Mouse (Mus musculus): Measurements from ENCODE around the gene Mettl21a. TPM values are rescaled to one million over a fixed set of nuclear protein-coding genes. Genes with fewer than 3 reads are reported as not detected.
"Not testable (repeated sequence)": the region's sequence is repeated elsewhere in the genome, so short reads cannot be mapped to it uniquely, and the experiment has no call there.

Mettl21a gene
- total and polyA plus RNA-seq, 3 experiments, result 18.4 to 38.8 (median 25.7) TPM

DNA sequence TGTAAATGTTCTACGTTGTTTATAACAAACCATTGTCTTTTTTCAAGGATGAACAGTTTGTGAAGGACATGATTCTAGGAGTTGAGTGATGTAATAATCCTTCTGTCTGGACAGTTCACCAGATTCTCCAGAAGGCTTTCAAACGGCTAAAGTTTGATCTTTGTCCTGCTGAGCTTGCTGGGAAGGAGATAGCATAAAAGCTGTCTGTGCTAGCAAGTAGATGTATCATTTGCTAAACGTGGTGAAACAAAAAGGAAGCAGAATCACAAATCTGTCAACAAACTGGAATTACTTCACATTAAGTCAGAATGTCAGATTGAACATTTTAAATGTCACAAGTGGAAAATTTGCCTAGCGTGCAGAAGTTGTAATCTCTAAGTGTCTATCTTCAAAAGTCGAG is 18.1 kb downstream of the Mettl21a start:
- Histone ChIP-seq H3K4me2 (ENCODE audit: insufficient read depth, low read depth, poor library complexity, severe bottlenecking) (no peak overlapping the region), H3K27ac (ENCODE audit: insufficient read depth, low read depth) (no peak overlapping the region), H3K4me3 (replicated peaks in 1 of 3; ENCODE audit: low read depth in 2 of 3, low read length in 2 of 3, poor library complexity in 1 of 3) (no peak overlapping the region), H3K27me3 (replicated peaks) (no peaks in the 10 kb centered on the region), H3K9me3 (replicated peaks; ENCODE audit: low read length) (no peaks in the 10 kb centered on the region), H3K9ac (ENCODE audit: insufficient read depth, low read depth) (no peak overlapping the region), H3K4me1 (ENCODE audit: control insufficient read depth in 1 of 2, insufficient read depth in 2 of 2) (peaks cover 0 to 19% of the 10 kb centered on the region in 2 experiments; a peak in 2 of 4 replicates), H3K79me2 (replicated peaks; ENCODE audit: control insufficient read depth, extremely low read depth, insufficient read depth, poor library complexity, severe bottlenecking) (no peaks in the 10 kb centered on the region; the same call in 1 of the 2 replicates), H3K36me3 (replicated peaks in 1 of 2; ENCODE audit: control insufficient read depth in 1 of 2, insufficient read depth in 1 of 2, low read length in 1 of 2) (peaks cover 12 to 69% of the 10 kb centered on the region in 2 experiments)
- dilution Hi-C loops (cut with MboI; ENCODE audit: extremely low pct_ligation_motif_present, extremely low pct_unique_long_range_greater_than_20kb, low sequenced_read_pairs) (no loop called here), in situ Hi-C loops (cut with MboI; ENCODE audit: low pct_ligation_motif_present, low pct_unique_long_range_greater_than_20kb, low sequenced_read_pairs) (no loop called here)
- TF ChIP-seq MAX (IDR thresholded peaks at IDR 0.05; ENCODE audit: low read length) (no peak), MEF2A (IDR thresholded peaks at IDR 0.05; ENCODE audit: borderline replicate concordance, low read depth, low read length) (no peak)
- no peak for DNase-seq (ENCODE audit: extremely low read depth)

DNA sequence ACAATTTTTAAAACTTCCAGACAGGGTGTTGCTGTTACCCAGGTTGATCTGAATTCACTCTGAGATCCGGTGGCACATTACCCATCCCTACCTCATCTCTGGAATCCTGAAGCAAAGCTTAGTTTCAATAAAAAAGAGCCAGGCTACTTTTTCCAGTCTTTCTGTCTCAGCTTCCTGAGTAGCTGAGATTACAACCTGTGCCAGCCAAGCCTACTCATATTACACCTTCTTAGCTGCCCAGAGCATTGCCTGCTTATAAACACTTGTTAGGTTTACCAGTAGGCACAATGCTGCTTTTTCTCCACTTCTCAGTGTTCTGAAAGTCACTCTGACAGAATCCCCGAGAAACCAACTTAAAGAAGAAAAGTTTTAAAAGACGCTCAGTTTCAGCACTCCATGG is 38.2 kb downstream of the Mettl21a start:
- no peak for DNase-seq (ENCODE audit: extremely low read depth)
- Histone ChIP-seq H3K9me3 (replicated peaks; ENCODE audit: low read length) (no peaks in the 10 kb centered on the region), H3K27me3 (replicated peaks) (no peaks in the 10 kb centered on the region), H3K79me2 (replicated peaks; ENCODE audit: control insufficient read depth, extremely low read depth, insufficient read depth, poor library complexity, severe bottlenecking) (no peaks in the 10 kb centered on the region), H3K4me1 (ENCODE audit: control insufficient read depth in 1 of 2, insufficient read depth in 2 of 2) (peaks cover 0 to 2% of the 10 kb centered on the region in 2 experiments; a peak in 1 of 4 replicates), H3K36me3 (replicated peaks in 1 of 2; ENCODE audit: control insufficient read depth in 1 of 2, insufficient read depth in 1 of 2, low read length in 1 of 2) (peaks cover 42 to 65% of the 10 kb centered on the region in 2 experiments), H3K9ac (ENCODE audit: insufficient read depth, low read depth) (no peak overlapping the region), H3K4me2 (ENCODE audit: insufficient read depth, low read depth, poor library complexity, severe bottlenecking) (no peak overlapping the region), H3K27ac (ENCODE audit: insufficient read depth, low read depth) (no peak overlapping the region), H3K4me3 (replicated peaks in 1 of 3; ENCODE audit: low read depth in 2 of 3, low read length in 2 of 3, poor library complexity in 1 of 3) (no peak overlapping the region)
- in situ Hi-C loops (cut with MboI; ENCODE audit: low pct_ligation_motif_present, low pct_unique_long_range_greater_than_20kb, low sequenced_read_pairs), result no loop called here
- TF ChIP-seq USF2 (conservative IDR thresholded peaks at IDR 0.05; ENCODE audit: low read depth, low read length), result no peak
- no peak for TF ChIP-seq IRF4 (IDR thresholded peaks at IDR 0.05; ENCODE audit: low read depth, low read length)
- no peak for TF ChIP-seq SMC3 (IDR thresholded peaks at IDR 0.05; ENCODE audit: low read depth, low read length)
- no peak for TF ChIP-seq NELFE (IDR thresholded peaks at IDR 0.05; ENCODE audit: low read depth, low read length)
- TF ChIP-seq MEF2A (IDR thresholded peaks at IDR 0.05; ENCODE audit: borderline replicate concordance, low read depth, low read length), result no peak
- no peak for TF ChIP-seq MAZ (IDR thresholded peaks at IDR 0.05; ENCODE audit: low read depth, low read length)
- dilution Hi-C loops (cut with MboI; ENCODE audit: extremely low pct_ligation_motif_present, extremely low pct_unique_long_range_greater_than_20kb, low sequenced_read_pairs), result no loop called here

DNA sequence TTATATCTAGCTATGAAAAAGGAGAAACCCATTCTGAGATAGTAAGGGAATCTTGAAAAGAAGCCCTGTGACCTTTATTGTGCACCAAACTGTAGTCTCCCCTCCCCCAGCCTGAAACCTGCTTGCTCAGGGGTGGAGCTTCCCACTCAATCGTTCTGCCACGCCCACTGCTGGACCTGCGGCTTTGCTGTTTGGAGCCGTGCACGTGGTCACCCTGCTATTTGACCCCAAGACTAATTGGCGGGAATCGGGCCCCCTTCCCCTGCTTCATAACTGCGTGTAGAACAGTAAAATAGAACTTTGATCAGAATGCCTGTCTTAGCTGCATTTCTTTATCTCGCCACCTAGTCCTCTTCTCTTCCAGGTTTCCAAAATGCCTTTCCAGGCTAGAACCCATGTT is 39.1 kb downstream of the Mettl21a start:
- peaks cover 44 to 68% of the 10 kb centered on the region in 2 experiments for H3K36me3 ChIP-seq (replicated peaks in 1 of 2; ENCODE audit: control insufficient read depth in 1 of 2, insufficient read depth in 1 of 2, low read length in 1 of 2)
- dilution Hi-C loops (cut with MboI; ENCODE audit: extremely low pct_ligation_motif_present, extremely low pct_unique_long_range_greater_than_20kb, low sequenced_read_pairs); H3K4me3 ChIP-seq (replicated peaks in 1 of 3; ENCODE audit: low read depth in 2 of 3, low read length in 2 of 3, poor library complexity in 1 of 3); H3K4me2 ChIP-seq (ENCODE audit: insufficient read depth, low read depth, poor library complexity, severe bottlenecking); H3K9me3 ChIP-seq (replicated peaks; ENCODE audit: low read length); H3K27ac ChIP-seq (ENCODE audit: insufficient read depth, low read depth); DNase-seq (ENCODE audit: extremely low read depth); H3K9ac ChIP-seq (ENCODE audit: insufficient read depth, low read depth); H3K4me1 ChIP-seq (ENCODE audit: control insufficient read depth in 1 of 2, insufficient read depth in 2 of 2); in situ Hi-C loops (cut with MboI; ENCODE audit: low pct_ligation_motif_present, low pct_unique_long_range_greater_than_20kb, low sequenced_read_pairs); H3K79me2 ChIP-seq (replicated peaks; ENCODE audit: control insufficient read depth, extremely low read depth, insufficient read depth, poor library complexity, severe bottlenecking); H3K27me3 ChIP-seq (replicated peaks): not testable (repeated sequence)

All from CH12.LX (cell line).